Mouse (Mus musculus) liver, embryonic 14.5 days (tissue): Measurements from ENCODE around the gene Lrrc38.

ENCODE experiments used
- CTCF ChIP-seq: IDR thresholded peaks from 2 replicates; pipeline ENCODE4 v1.5.1; 2016; ENCODE audit warnings: antibody characterized with exemption, low read depth, control low read depth
- EP300 ChIP-seq: IDR thresholded peaks from 2 replicates; pipeline ENCODE4 v1.6.1; 2016; ENCODE audit warnings: antibody characterized with exemption, low read depth

DNA sequence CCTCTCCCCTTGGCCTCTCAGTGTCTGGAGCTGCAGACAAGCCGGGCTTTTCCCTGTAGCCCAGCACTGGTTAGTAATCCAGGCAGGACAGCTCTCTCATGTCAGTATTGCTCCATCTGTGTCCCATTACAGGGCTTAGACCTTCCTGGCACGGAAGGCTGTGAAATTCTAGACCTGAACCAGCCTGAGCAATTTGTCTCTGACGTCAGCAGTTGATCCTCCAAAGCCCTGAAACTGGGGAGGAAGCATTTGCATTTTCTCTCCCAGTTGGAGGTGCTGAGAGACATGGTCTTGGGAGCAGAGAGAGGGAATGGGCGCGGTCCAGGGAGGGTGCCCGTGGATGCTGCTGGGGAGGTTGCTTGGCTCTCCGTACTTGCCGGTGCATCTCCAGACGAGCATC, 19.0 kb upstream of the Lrrc38 start:
- TF ChIP-seq CTCF (no peak), EP300 (no peak)
